Mouse (Mus musculus) heart, embryonic 10.5 days (tissue): Measurements from ENCODE around the gene 9430015G10Rik. TPM values are rescaled to one million over a fixed set of nuclear protein-coding genes. Genes with fewer than 3 reads are reported as not detected.
"Not testable (repeated sequence)": the region's sequence is repeated elsewhere in the genome, so short reads cannot be mapped to it uniquely, and the experiment has no call there.

Experiments used
- DNase-seq: peaks from one replicate; pipeline ENCODE4 v3.0.0-alpha.2; 2017; ENCODE audit warnings: low spot score
- H3K27ac ChIP-seq: fragments of 300-500 bp; sonication (generic); 2 replicates; pipeline ENCODE4 v1.5.1; 2016; ENCODE audit warnings: mild to moderate bottlenecking
- H3K27me3 ChIP-seq: fragments of 300-500 bp; sonication (generic); 2 replicates; pipeline ENCODE4 v1.6.1; 2016; ENCODE audit warnings: mild to moderate bottlenecking; ENCODE audit not compliant: poor library complexity, insufficient read depth, severe bottlenecking
- H3K36me3 ChIP-seq: fragments of 300-500 bp; sonication (generic); 2 replicates; pipeline ENCODE4 v1.6.1; 2016; ENCODE audit warnings: mild to moderate bottlenecking, moderate library complexity
- H3K4me1 ChIP-seq: fragments of 300-500 bp; sonication (generic); 2 replicates; pipeline ENCODE4 v1.6.1; 2016; ENCODE audit warnings: mild to moderate bottlenecking
- H3K4me3 ChIP-seq: fragments of 300-500 bp; sonication (generic); 2 replicates; pipeline ENCODE4 v1.5.1; 2016; ENCODE audit warnings: mild to moderate bottlenecking, moderate library complexity
- H3K9me3 ChIP-seq: fragments of 300-500 bp; sonication (generic); 2 replicates; pipeline ENCODE4 v1.6.1; 2016; ENCODE audit warnings: mild to moderate bottlenecking, moderate library complexity
- WGBS: fragments of 180-500 bp; shearing (Covaris S2); methylation state at CpG from one replicate; pipeline ENCODE4 v1.1.7; 2016; 5-methylcytosine and 5-hydroxymethylcytosine counted together
- polyA plus RNA-seq: library from polyadenylated mRNA; unstranded; fragments of >200 nt; fragmentation: Nextera tagmentation; extraction: Ambion mirVana; gene quantifications from 2 replicates; pipeline ENCODE4 v1.2.1, GENCODE M21; 2016

Gene 9430015G10Rik
- polyA plus RNA-seq, 1 experiment from 2014 or later = 45.6 TPM

- H3K36me3 ChIP-seq, H3K27me3 ChIP-seq, H3K4me1 ChIP-seq, H3K27ac ChIP-seq, H3K9me3 ChIP-seq, H3K4me3 ChIP-seq, DNase-seq: not testable (repeated sequence)
- 85% methylated on average over 10 of the region's 10 CpGs for WGBS
These were observed 41.1 kb downstream of the 9430015G10Rik start for GRCm38 (mm10) chr4:156150887-156151286.

GRCm38 (mm10) chr4:156154771-156155170, 45.0 kb downstream of the 9430015G10Rik start:
- Histone ChIP-seq H3K36me3 (no peaks in the 10 kb centered on the region), H3K4me1 (no peaks in the 10 kb centered on the region), H3K9me3 (peaks cover 16% of the 10 kb centered on the region), H3K4me3 (no peak overlapping the region), H3K27me3 (no peaks in the 10 kb centered on the region), H3K27ac (no peak overlapping the region)
- 94% methylated on average over 3 of the region's 3 CpGs for WGBS
- peak; percentile 68 for DNase-seq

- no peaks in the 10 kb centered on the region for H3K27me3 ChIP-seq
- no peak overlapping the region for H3K27ac ChIP-seq
- WGBS = 92% methylated on average over 9 of the region's 9 CpGs
- H3K4me1 ChIP-seq = no peaks in the 10 kb centered on the region
- DNase-seq = no peak
- peaks cover 97% of the 10 kb centered on the region for H3K36me3 ChIP-seq
- H3K4me3 ChIP-seq = no peak overlapping the region
- peaks cover 11% of the 10 kb centered on the region for H3K9me3 ChIP-seq
These were observed 56.7 kb downstream of the 9430015G10Rik start for GRCm38 (mm10) chr4:156166477-156166876.

GRCm38 (mm10) chr4:156168611-156169010, 58.8 kb downstream of the 9430015G10Rik start:
- Histone ChIP-seq H3K4me1 (no peaks in the 10 kb centered on the region), H3K4me3 (no peak overlapping the region), H3K27me3 (no peaks in the 10 kb centered on the region), H3K9me3 (no peaks in the 10 kb centered on the region), H3K27ac (no peak overlapping the region), H3K36me3 (peaks cover 100% of the 10 kb centered on the region)
- no peak for DNase-seq
- WGBS = 90% methylated on average over 8 of the region's 8 CpGs

GRCm38 (mm10) chr4:156169129-156169528, 59.3 kb downstream of the 9430015G10Rik start:
- peaks cover 100% of the 10 kb centered on the region for H3K36me3 ChIP-seq
- no peaks in the 10 kb centered on the region for H3K9me3 ChIP-seq
- WGBS = 95% methylated on average over 10 of the region's 10 CpGs
- no peak overlapping the region for H3K4me3 ChIP-seq
- no peak overlapping the region for H3K27ac ChIP-seq
- H3K4me1 ChIP-seq = no peaks in the 10 kb centered on the region
- no peaks in the 10 kb centered on the region for H3K27me3 ChIP-seq
- DNase-seq = no peak

- Histone ChIP-seq H3K4me1 (no peaks in the 10 kb centered on the region), H3K27me3 (no peaks in the 10 kb centered on the region), H3K4me3 (no peak overlapping the region), H3K36me3 (peaks cover 99% of the 10 kb centered on the region), H3K9me3 (no peaks in the 10 kb centered on the region), H3K27ac (no peak overlapping the region)
- WGBS = 97% methylated on average over 11 of the region's 11 CpGs
- DNase-seq = no peak
These were observed 62.0 kb downstream of the 9430015G10Rik start for GRCm38 (mm10) chr4:156171828-156172227.

Other genes starting within 250 kb of the 9430015G10Rik start
- gene Tas1r3, start 246.6 kb upstream of the 9430015G10Rik start, polyA plus RNA-seq = 0.13 and 0.14 TPM in 2 replicates
- gene Cptp, start 240.5 kb upstream of the 9430015G10Rik start, polyA plus RNA-seq = 14.0 and 16.2 TPM in 2 replicates
- 52.1 and 73.9 TPM in 2 replicates for gene Ints11, start 240.4 kb upstream of the 9430015G10Rik start, polyA plus RNA-seq
- 43.8 and 43.9 TPM in 2 replicates for gene Pusl1, start 218.2 kb upstream of the 9430015G10Rik start, polyA plus RNA-seq
- gene Acap3, start 218.2 kb upstream of the 9430015G10Rik start, polyA plus RNA-seq = 12.3 and 13.3 TPM in 2 replicates
- 97.2 and 135 TPM in 2 replicates for gene Ube2j2, start 166.2 kb upstream of the 9430015G10Rik start, polyA plus RNA-seq
- gene C1qtnf12, start 147.7 kb upstream of the 9430015G10Rik start, polyA plus RNA-seq = 26.2 and 27.0 TPM in 2 replicates
- 10.7 and 12.9 TPM in 2 replicates for gene B3galt6, start 117.3 kb upstream of the 9430015G10Rik start, polyA plus RNA-seq
- gene Sdf4, start 117.1 kb upstream of the 9430015G10Rik start, polyA plus RNA-seq = 139 and 148 TPM in 2 replicates
- gene Tnfrsf4, start 96.1 kb upstream of the 9430015G10Rik start, polyA plus RNA-seq = 0.28 and 1.0 TPM in 2 replicates
- gene Tnfrsf18, start 83.8 kb upstream of the 9430015G10Rik start, polyA plus RNA-seq = 1.4 and 1.7 TPM in 2 replicates
- gene Ttll10, start 50.6 kb upstream of the 9430015G10Rik start, polyA plus RNA-seq = 0.19 and 0.38 TPM in 2 replicates
- 0.27 and 0.55 TPM in 2 replicates for gene Rnf223, start 20.5 kb downstream of the 9430015G10Rik start, polyA plus RNA-seq
- gene Agrn, start 87.5 kb downstream of the 9430015G10Rik start, polyA plus RNA-seq = 46.3 and 51.3 TPM in 2 replicates
- gene Isg15, start 90.8 kb downstream of the 9430015G10Rik start, polyA plus RNA-seq = 0.59 TPM in 1 of 2 replicates, not detected in the other
- 1.3 and 2.0 TPM in 2 replicates for gene AW011738, start 93.3 kb downstream of the 9430015G10Rik start, polyA plus RNA-seq
- gene Perm1, start 105.9 kb downstream of the 9430015G10Rik start, polyA plus RNA-seq = 0.64 and 1.2 TPM in 2 replicates
- 15.2 and 15.9 TPM in 2 replicates for gene Plekhn1, start 124.9 kb downstream of the 9430015G10Rik start, polyA plus RNA-seq
- gene Noc2l, start 126.0 kb downstream of the 9430015G10Rik start, polyA plus RNA-seq = 59.2 and 96.5 TPM in 2 replicates
- gene Samd11, start 145.7 kb downstream of the 9430015G10Rik start, polyA plus RNA-seq = 1.1 and 2.0 TPM in 2 replicates
- gene Vmn2r-ps159, start 221.1 kb downstream of the 9430015G10Rik start, polyA plus RNA-seq = not detected in 2 replicates